Mouse (Mus musculus) liver, embryonic 16.5 days (tissue): ENCODE data around the gene Stk11. TPM values are rescaled to one million over a fixed set of nuclear protein-coding genes. Genes with fewer than 3 reads are reported as not detected.
"Not testable (repeated sequence)": the region's sequence is repeated elsewhere in the genome, so short reads cannot be mapped to it uniquely, and the experiment has no call there.

Experiments used
- ATAC-seq: fragments of 200-750 bp; cut with Nextera tagmentation; 2 replicates; pipeline ENCODE4 v1.8.0; 2017; ENCODE audit warnings: low read depth, mild to moderate bottlenecking, moderate number of reproducible peaks, moderate library complexity
- H3K27ac ChIP-seq: fragments of 300-500 bp; sonication (generic); 2 replicates; pipeline ENCODE4 v1.5.1; 2014; ENCODE audit warnings: mild to moderate bottlenecking, low read length
- H3K27me3 ChIP-seq: fragments of 300-500 bp; sonication (generic); 2 replicates; pipeline ENCODE4 v1.6.1; 2014; ENCODE audit warnings: low read depth, low read length, mixed read lengths; ENCODE audit not compliant: control insufficient read depth, insufficient read depth
- H3K36me3 ChIP-seq: fragments of 300-500 bp; sonication (generic); 2 replicates; pipeline ENCODE4 v1.6.1; 2014; ENCODE audit warnings: mild to moderate bottlenecking; ENCODE audit not compliant: control insufficient read depth, insufficient read depth
- H3K4me1 ChIP-seq: fragments of 300-500 bp; sonication (generic); 2 replicates; pipeline ENCODE4 v1.6.1; 2014; ENCODE audit warnings: low read depth, low read length, mixed read lengths; ENCODE audit not compliant: control insufficient read depth
- H3K4me2 ChIP-seq: fragments of 300-500 bp; sonication (generic); 2 replicates; pipeline ENCODE4 v1.6.1; 2014; ENCODE audit warnings: low read depth, low read length, mixed read lengths
- H3K4me3 ChIP-seq: fragments of 300-500 bp; sonication (generic); 2 replicates; pipeline ENCODE4 v1.5.1; 2014; ENCODE audit warnings: low read depth, mild to moderate bottlenecking, low read length
- H3K9ac ChIP-seq: fragments of 300-500 bp; sonication (generic); 2 replicates; pipeline ENCODE4 v1.6.1; 2014; ENCODE audit warnings: low read depth, low read length
- H3K9me3 ChIP-seq: fragments of 300-500 bp; sonication (generic); replicated peaks from 2 replicates; pipeline ENCODE4 v1.6.1; 2016; ENCODE audit warnings: low read length; ENCODE audit not compliant: control insufficient read depth
- WGBS: fragments of 180-500 bp; shearing (Covaris S2); extraction: QIAGEN DNeasy Blood & Tissue Kit; methylation state at CpG from one replicate; pipeline ENCODE4 v1.1.7; 2014; ENCODE audit not compliant: insufficient replicate concordance; 5-methylcytosine and 5-hydroxymethylcytosine counted together
- polyA plus RNA-seq: library from polyadenylated mRNA; unstranded; fragments of >200 nt; fragmentation: Nextera tagmentation; extraction: Ambion mirVana; gene quantifications from 2 replicates; pipeline ENCODE4 v1.2.1, GENCODE M21; 2015

Stk11 gene
- polyA plus RNA-seq, 1 experiment from 2014 or later, result 14.4 TPM

- peak overlapping the region; percentile 67; the same call in 1 of the 2 replicates for H3K27ac ChIP-seq
- H3K4me2 ChIP-seq, result peak overlapping the region; percentile 96
- WGBS, result under 1% methylated on average over 17 of the region's 17 CpGs
These were observed 49.4 kb downstream of the Stk11 start for GRCm38 (mm10) chr10:80164998-80165344.

GRCm38 (mm10) chr10:80165392-80166128 is 50.0 kb downstream of the Stk11 start, which contains the start of gene Cirbp:
TSS of gene Cirbp (plus strand) at chr10:80165985.
- H3K27ac ChIP-seq, result peak within 1 kb of the TSS; percentile 77; the same call in 1 of the 2 replicates
- H3K9me3 ChIP-seq, result no peaks in the 10 kb centered on the region
- H3K4me3 ChIP-seq, result peak within 1 kb of the TSS; percentile 62
- peaks cover 72% of the 10 kb centered on the region for H3K4me1 ChIP-seq
- 30% methylated on average over 20 of the region's 20 CpGs for WGBS
- H3K4me2 ChIP-seq, result peak within 1 kb of the TSS; percentile 96
- H3K9ac ChIP-seq, result peak within 1 kb of the TSS; percentile 67
- no peak for ATAC-seq
- peaks cover 10% of the 10 kb centered on the region for H3K36me3 ChIP-seq
- no peaks in the 10 kb centered on the region for H3K27me3 ChIP-seq

More at GRCm38 (mm10) chr10:80164998-80165344, 49.4 kb downstream of the Stk11 start:
- peaks cover 78% of the 10 kb centered on the region for H3K4me1 ChIP-seq
- ATAC-seq, result peak; percentile 31
- H3K4me3 ChIP-seq, result peak overlapping the region; percentile 62
- H3K27me3 ChIP-seq, result no peaks in the 10 kb centered on the region
- peaks cover 4% of the 10 kb centered on the region for H3K36me3 ChIP-seq
- no peaks in the 10 kb centered on the region for H3K9me3 ChIP-seq
- H3K9ac ChIP-seq, result peak overlapping the region; percentile 67

- H3K4me1 ChIP-seq, result peaks cover 66% of the 10 kb centered on the region
- not testable (repeated sequence) for H3K4me3 ChIP-seq, H3K9ac ChIP-seq, H3K27me3 ChIP-seq, H3K9me3 ChIP-seq, ATAC-seq
- H3K36me3 ChIP-seq, result peaks cover 16% of the 10 kb centered on the region
- 78% methylated on average over 4 of the region's 4 CpGs for WGBS
- peak overlapping the region; percentile 96; the same call in 1 of the 2 replicates for H3K4me2 ChIP-seq
- H3K27ac ChIP-seq, result peak overlapping the region; percentile 38; the same call in 1 of the 2 replicates
These were observed 50.5 kb downstream of the Stk11 start for GRCm38 (mm10) chr10:80166136-80166535.

GRCm38 (mm10) chr10:80167460-80168037 is 51.9 kb downstream of the Stk11 start:
- Histone ChIP-seq H3K4me2 (peak overlapping the region; percentile 80), H3K36me3 (peaks cover 26% of the 10 kb centered on the region), H3K27me3 (no peaks in the 10 kb centered on the region), H3K9ac (peak overlapping the region; percentile 92), H3K4me1 (peaks cover 59% of the 10 kb centered on the region), H3K4me3 (peak overlapping the region; percentile 87), H3K27ac (peak overlapping the region; percentile 98), H3K9me3 (no peaks in the 10 kb centered on the region; the same call in 1 of the 2 replicates)
- ATAC-seq, result peak; percentile 86
- WGBS, result under 1% methylated on average over 54 of the region's 55 CpGs

GRCm38 (mm10) chr10:80168038-80168661 is 52.5 kb downstream of the Stk11 start:
- WGBS, result under 1% methylated on average over 37 of the region's 48 CpGs
- Histone ChIP-seq H3K9ac (peak overlapping the region; percentile 92), H3K9me3 (no peaks in the 10 kb centered on the region; the same call in 1 of the 2 replicates), H3K4me3 (peak overlapping the region; percentile 87), H3K4me1 (peaks cover 55% of the 10 kb centered on the region), H3K36me3 (peaks cover 26% of the 10 kb centered on the region), H3K4me2 (peak overlapping the region; percentile 69), H3K27ac (peak overlapping the region; percentile 98), H3K27me3 (no peaks in the 10 kb centered on the region)
- peak; percentile 56 for ATAC-seq

- peak overlapping the region; percentile 69 for H3K4me2 ChIP-seq
- peaks cover 51% of the 10 kb centered on the region for H3K4me1 ChIP-seq
- no peaks in the 10 kb centered on the region; the same call in 1 of the 2 replicates for H3K9me3 ChIP-seq
- peaks cover 26% of the 10 kb centered on the region for H3K36me3 ChIP-seq
- peak overlapping the region; percentile 87 for H3K4me3 ChIP-seq
- H3K27ac ChIP-seq, result peak overlapping the region; percentile 98
- peak overlapping the region; percentile 92 for H3K9ac ChIP-seq
- WGBS, result 64% methylated on average over 1 of the region's 1 CpGs
- H3K27me3 ChIP-seq, result no peaks in the 10 kb centered on the region
- no peak for ATAC-seq
These were observed 53.5 kb downstream of the Stk11 start for GRCm38 (mm10) chr10:80169070-80169469.

GRCm38 (mm10) chr10:80169651-80170050 is 54.0 kb downstream of the Stk11 start:
- WGBS, result 87% methylated on average over 7 of the region's 7 CpGs
- Histone ChIP-seq H3K27ac (no peak overlapping the region), H3K36me3 (peaks cover 26% of the 10 kb centered on the region), H3K4me1 (peaks cover 50% of the 10 kb centered on the region), H3K9ac (no peak overlapping the region), H3K4me3 (no peak overlapping the region), H3K27me3 (no peaks in the 10 kb centered on the region), H3K4me2 (no peak overlapping the region), H3K9me3 (no peaks in the 10 kb centered on the region; the same call in 1 of the 2 replicates)
- no peak for ATAC-seq

GRCm38 (mm10) chr10:80170052-80170451 is 54.4 kb downstream of the Stk11 start:
- Histone ChIP-seq H3K9ac (no peak overlapping the region), H3K36me3 (peaks cover 26% of the 10 kb centered on the region), H3K4me3 (no peak overlapping the region), H3K27ac (no peak overlapping the region), H3K4me2 (no peak overlapping the region), H3K9me3 (no peaks in the 10 kb centered on the region; the same call in 1 of the 2 replicates), H3K4me1 (peaks cover 50% of the 10 kb centered on the region), H3K27me3 (no peaks in the 10 kb centered on the region)
- ATAC-seq, result no peak
- WGBS, result 88% methylated on average over 16 of the region's 16 CpGs
